Mouse (Mus musculus): ENCODE measurements at regions not wholly inside any gene's neighbourhood (a gene's known extent, or its start where the extent isn't known, plus 50 kb on each side); places are given as distances from the start of the nearest gene placed in this dataset.
A peak's percentile ranks its signal among the peaks of the same experiment; 100 is the strongest.

GRCm38 (mm10) chr14:101146746-101147145 lies 53.4 kb downstream of the Prr30 start:
- DNase-seq (ENCODE audit: low read depth) = peak; percentile 51

- no peak for DNase-seq (ENCODE audit: low read depth)
These were observed 62.7 kb downstream of the Prr30 start for GRCm38 (mm10) chr14:101137426-101137825.

Data from gonadal fat pad, adult 2 months (tissue).